Mouse (Mus musculus): ENCODE results near the gene Arid1b.

- TF ChIP-seq MAFK (IDR thresholded peaks at IDR 0.05; ENCODE audit: insufficient read depth, low read depth, low read length) (peak; percentile 95), ZC3H11A (IDR thresholded peaks at IDR 0.05; ENCODE audit: borderline replicate concordance, low read depth, low read length) (no peak), CHD2 (IDR thresholded peaks at IDR 0.05; ENCODE audit: low read depth, low read length) (no peak), ZNF384 (IDR thresholded peaks at IDR 0.05; ENCODE audit: low read depth, low read length) (no peak), HCFC1 (IDR thresholded peaks at IDR 0.05; ENCODE audit: borderline replicate concordance, insufficient read depth, low read length) (no peak)
These were observed 156.5 kb downstream of the Arid1b start for GRCm38 (mm10) chr17:5150660-5151063.

Data from ES-E14 (cell line).